Mouse (Mus musculus): ENCODE measurements at regions not wholly inside any gene's neighbourhood (a gene's known extent, or its start where the extent isn't known, plus 50 kb on each side); places are given as distances from the start of the nearest gene placed in this dataset.

- TF ChIP-seq GATA1 (IDR thresholded peaks at IDR 0.05; ENCODE audit: borderline replicate concordance, low read length) (no peak), FLI1 (IDR thresholded peaks at IDR 0.05; ENCODE audit: low read length) (no peak)
Measured at GRCm38 (mm10) chr2:48661222-48661621, 152.7 kb upstream of the Acvr2a start.
